Mouse (Mus musculus) urinary bladder, postnatal 10 days (tissue): ENCODE measurements around the gene Prdm16.

Experiments
- DNase-seq: peaks from one replicate; pipeline ENCODE4 v3.0.0; 2022; ENCODE audit warnings: low spot score

Prdm16 gene

GRCm38 (mm10) chr4:154418993-154419392, 217.7 kb downstream of the Prdm16 start:
- DNase-seq, result no peak

DNA sequence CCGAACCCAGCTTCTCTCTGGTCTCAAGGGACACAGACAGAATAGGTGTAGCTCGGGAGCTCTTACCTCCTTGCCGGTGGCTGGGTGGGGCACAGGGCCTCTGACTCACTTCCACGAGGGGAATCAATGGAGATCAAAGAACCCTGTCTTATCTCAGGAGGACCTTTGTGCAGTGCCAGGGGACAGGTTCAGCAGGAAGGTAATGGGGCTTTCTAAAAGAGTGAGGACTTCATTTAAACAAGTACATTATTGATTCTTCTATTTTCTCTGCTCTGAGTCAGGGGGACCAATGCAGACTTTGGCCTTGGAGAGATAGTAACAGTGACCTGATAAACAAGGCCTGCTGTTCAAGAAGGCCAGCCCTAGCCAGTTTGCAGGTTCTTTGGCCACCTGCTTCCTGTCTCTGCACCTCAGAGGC, 218.3 kb downstream of the Prdm16 start:
- DNase-seq, result no peak

DNA sequence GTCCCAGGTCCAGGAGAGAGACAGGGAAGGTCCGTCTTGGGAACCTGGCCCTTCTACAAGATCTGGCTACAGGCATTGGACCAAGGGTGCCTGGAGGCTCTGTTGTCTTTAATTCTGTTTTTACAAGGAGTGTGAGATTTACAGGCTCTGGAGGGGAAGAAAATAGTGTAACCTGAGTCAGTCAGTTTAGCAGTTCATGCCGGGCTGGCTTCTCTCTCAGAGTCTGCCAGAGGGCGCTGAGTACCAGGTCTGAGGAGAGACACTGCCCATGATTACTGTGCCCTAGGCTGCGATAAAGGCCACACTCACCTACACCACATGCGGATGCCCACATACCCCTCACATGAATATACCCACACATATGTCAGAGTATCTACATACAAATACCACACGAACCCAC, 219.9 kb downstream of the Prdm16 start:
- DNase-seq, result no peak

- DNase-seq, result no peak
Measured at GRCm38 (mm10) chr4:154414885-154415284, 221.8 kb downstream of the Prdm16 start.

GRCm38 (mm10) chr4:154410559-154410958, 226.1 kb downstream of the Prdm16 start:
- DNase-seq, result no peak

DNA sequence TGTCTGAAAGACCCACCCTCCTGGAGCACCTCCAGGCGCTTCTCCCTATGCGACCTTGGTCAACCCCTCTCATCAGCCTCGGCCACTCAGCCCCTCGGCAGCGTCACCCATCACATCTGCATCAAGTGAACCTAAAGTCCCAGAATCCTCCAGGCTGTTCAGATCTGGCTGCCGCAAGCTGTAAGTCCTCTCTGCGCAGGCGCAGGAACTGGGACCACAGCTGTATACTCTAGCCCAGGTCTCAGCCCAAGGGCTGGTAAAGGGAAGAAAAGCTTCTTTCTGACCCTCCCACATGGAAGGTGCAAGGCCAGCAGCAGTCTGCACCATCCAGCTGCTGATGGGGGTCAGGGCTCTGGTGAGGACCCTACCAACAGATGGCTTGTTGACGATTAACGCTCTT, 226.8 kb downstream of the Prdm16 start:
- DNase-seq, result no peak

DNA sequence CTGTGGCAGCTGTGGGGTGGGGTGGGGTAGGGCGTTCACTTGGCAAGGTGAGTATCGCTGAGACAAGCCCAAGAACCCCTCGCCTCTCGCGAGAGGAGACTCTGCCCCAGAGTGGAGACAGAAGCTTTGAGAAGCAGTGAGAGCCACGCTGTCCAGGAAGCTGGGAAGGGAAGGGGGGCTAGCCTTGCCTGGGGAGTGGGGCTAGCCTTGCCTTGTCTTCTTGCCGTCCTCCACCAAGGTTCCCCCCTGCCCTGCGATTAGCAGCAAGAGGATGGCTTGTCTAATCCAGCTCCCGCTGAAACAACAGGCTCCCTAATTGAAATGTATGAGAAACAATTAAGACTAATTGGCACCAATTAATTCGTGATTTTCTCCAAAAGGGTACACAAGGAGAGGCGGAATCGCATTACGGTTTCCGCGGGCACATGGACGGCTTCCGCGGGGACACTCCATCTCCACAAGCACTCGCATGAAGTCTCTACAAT, 227.4 kb downstream of the Prdm16 start:
- DNase-seq, result no peak

- DNase-seq, result no peak
Measured at GRCm38 (mm10) chr4:154402948-154403347, 233.7 kb downstream of the Prdm16 start.

DNA sequence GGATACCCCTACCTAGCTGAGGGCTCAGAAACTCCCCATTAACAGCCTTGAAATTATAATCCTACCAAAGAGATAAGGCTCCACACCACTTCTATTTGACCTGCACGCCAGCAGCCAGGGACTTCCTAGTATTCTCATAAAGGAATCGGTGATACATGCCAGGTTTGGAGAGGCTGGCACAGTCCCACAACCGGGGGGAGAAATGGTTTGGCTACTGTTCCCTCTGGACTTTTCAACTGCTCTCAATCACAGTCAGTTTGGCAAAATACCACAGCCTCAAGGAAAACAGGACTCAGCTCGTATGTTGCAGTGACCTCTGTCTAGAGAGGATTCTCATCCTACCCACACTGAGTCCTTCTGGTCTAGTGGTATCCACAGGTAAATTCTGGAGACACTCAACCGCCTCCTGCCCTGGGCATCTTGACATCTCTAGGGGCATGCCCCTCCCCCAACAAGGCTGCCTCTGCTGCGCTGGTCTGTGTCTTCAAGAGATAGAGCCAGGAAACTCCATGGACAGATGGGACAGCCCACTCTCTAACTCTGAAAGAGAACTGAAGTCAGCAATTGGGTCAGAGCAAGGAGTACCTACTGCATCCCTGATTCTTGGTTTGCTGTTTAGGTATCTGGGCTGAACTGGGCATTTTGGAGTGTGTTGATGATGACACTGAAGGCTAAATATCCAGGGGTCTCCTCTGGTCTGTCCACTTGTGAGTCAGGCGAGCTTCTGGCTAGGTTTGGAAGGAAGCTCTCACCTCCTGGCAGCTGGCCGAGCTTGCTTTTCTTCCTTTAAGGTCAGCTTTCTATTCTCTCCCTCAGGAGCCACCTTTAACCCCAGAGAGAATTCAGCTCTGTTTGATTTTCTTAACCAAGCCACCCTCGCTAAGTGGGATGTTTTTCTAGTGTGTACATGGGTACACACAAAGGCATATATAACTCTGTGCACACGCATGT, 234.4 kb downstream of the Prdm16 start:
- no peak for DNase-seq

GRCm38 (mm10) chr4:154401379-154401778, 235.3 kb downstream of the Prdm16 start:
- no peak for DNase-seq

GRCm38 (mm10) chr4:154400256-154401171, 236.2 kb downstream of the Prdm16 start:
- no peak for DNase-seq

GRCm38 (mm10) chr4:154399634-154400033, 237.0 kb downstream of the Prdm16 start:
- DNase-seq, result no peak

- no peak for DNase-seq
Measured at GRCm38 (mm10) chr4:154396652-154397301, 239.9 kb downstream of the Prdm16 start.

DNA sequence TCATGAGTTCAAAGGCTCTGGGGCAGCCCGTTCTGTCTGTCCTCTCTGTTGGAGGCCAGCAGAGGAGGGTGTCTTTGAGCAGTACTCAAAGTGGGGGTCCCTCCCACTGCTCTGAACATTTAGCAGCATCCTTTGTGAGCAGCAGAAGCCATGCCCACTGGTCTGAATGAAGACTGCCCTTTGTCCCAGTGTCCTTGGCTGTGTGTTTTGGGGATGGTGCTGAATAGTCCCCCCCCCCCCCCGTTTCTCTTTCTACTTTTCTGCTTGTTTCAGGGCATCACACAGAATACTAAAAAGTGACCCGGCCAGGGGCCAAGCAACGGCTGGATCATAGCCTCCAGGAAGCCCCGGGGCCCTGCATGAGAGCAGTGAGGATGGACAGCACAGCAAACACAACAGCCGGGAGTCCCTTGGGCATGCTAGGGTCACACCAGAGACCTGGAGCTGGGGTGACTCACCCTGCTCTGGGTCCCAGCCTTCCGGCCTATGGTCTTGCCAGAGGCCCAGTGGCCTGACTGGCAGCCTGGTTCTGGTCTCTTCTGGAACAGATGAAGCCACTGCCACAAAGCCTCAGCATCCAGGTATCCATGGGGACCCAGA, 242.4 kb downstream of the Prdm16 start:
- no peak for DNase-seq

DNA sequence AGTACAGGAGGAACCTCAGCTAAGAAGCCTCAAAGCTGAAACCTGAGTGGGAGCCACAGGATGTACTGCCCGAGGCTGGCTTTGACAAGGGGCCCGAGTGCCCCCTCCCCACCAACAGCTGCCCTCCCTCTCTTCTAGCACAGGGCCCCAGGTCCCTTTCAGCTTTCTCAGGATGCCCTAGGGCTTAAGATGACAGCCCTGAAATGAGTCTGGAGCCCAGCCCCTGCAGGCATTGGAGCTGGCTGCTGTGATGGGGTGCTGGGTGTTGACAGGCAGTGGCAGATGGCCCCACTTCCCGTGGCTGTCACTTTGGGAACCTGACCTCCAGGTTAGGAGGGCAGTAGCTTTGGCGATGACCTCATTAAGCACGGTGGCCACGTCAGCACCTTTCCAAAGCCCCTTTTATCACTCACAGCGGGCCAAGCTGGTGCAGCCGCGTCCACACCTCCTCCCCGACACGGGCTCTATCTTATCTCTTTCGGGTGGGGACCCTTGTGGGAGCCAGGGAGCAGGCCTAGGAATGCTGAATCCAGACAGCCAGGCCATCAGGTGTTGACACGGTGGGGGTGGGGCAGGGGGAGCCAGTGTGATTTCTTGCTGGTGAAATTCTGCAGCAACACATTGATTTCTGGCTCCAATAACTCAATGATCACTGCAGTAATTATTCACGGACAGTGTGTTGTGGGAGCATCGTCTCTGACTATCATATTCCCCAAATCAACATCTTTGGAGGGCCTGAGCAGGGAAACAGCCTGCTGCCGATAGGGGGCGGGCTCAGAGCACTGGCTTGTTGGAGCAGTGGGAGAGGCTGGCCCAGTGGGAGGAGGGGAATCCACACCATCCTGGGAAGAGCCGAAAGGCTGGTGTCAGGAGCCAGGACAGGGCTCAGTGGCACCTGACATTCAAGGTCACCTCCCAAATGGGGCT, 243.2 kb downstream of the Prdm16 start:
- no peak for DNase-seq

GRCm38 (mm10) chr4:154392641-154393040, 244.0 kb downstream of the Prdm16 start:
- DNase-seq, result no peak

DNA sequence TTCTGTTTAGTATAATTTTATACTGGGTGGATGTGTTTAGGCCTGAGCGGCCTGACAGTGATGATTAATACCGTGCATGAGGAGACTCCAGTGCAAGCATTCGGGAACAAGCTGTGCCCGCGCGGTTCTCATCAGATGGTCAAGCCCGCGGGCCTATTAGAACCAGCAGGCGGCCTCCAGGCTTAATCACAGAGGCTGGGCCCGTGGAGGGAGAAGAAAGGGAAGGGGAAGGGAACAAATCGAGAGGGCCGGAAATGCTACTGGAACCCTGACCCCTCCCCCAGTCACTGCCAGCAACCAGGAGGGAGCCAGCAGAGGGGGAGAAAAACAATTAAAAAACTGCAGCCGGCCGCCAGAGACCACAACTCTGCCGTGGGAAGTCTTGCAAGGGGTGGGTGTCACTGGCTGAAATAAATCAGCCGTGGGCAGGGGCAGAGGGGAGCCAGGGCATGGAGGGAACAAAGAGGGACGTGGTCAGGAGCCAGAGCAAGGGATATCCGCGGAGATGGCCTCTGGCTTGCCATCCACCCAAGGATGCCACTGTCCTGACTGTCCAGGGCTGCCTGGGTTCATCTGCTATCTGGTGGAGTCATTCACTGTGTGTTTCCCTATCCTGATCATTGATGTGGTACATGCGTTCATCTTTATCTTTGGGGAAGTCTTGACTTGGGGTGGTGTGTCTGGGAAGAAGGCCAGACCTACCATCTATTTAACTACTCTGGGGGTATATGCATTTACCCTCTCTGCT, 246.2 kb downstream of the Prdm16 start:
- DNase-seq, result no peak

- DNase-seq, result no peak
Measured at GRCm38 (mm10) chr4:154389641-154390040, 247.0 kb downstream of the Prdm16 start.

- no peak for DNase-seq
Measured at GRCm38 (mm10) chr4:154386810-154387209, 249.9 kb downstream of the Prdm16 start.

GRCm38 (mm10) chr4:154385918-154386317, 250.8 kb downstream of the Prdm16 start:
- DNase-seq, result no peak
